Mouse (Mus musculus) right cerebral cortex, postnatal 4 days (tissue): ENCODE measurements around the gene Arl13a.
"Not testable (repeated sequence)": the region's sequence is repeated elsewhere in the genome, so short reads cannot be mapped to it uniquely, and the experiment has no call there.

Experiments used
- DNase-seq: peaks from one replicate; pipeline ENCODE4 v3.0.0-alpha.2; 2022

The Arl13a gene

GRCm38 (mm10) chrX:134187201-134187600 is at the start of gene Arl13a:
Gene Arl13a (plus strand): TSS chrX:134187501.
- DNase-seq: not testable (repeated sequence)

GRCm38 (mm10) chrX:134140024-134140423 is 47.3 kb upstream of the Arl13a start:
- no peak for DNase-seq

- DNase-seq: no peak
These were observed 45.8 kb upstream of the Arl13a start for GRCm38 (mm10) chrX:134141551-134141950.

GRCm38 (mm10) chrX:134141986-134142385 is 45.3 kb upstream of the Arl13a start:
- no peak for DNase-seq

- DNase-seq: no peak
These were observed 29.1 kb upstream of the Arl13a start for GRCm38 (mm10) chrX:134158151-134158550.

- DNase-seq: no peak
These were observed 26.9 kb upstream of the Arl13a start for GRCm38 (mm10) chrX:134160442-134160841.

- DNase-seq: no peak
These were observed 25.1 kb upstream of the Arl13a start, which contains the start of gene Xkrx for GRCm38 (mm10) chrX:134162043-134162720. Gene Xkrx (minus strand): TSS chrX:134162076.

GRCm38 (mm10) chrX:134162826-134163225 is 24.5 kb upstream of the Arl13a start:
- DNase-seq: no peak

GRCm38 (mm10) chrX:134163484-134163883 is 23.8 kb upstream of the Arl13a start:
- DNase-seq: no peak

GRCm38 (mm10) chrX:134170584-134170983 is 16.7 kb upstream of the Arl13a start:
- no peak for DNase-seq

GRCm38 (mm10) chrX:134174699-134175098 is 12.6 kb upstream of the Arl13a start:
- no peak for DNase-seq

- DNase-seq: no peak
These were observed 21.2 kb downstream of the Arl13a start for GRCm38 (mm10) chrX:134208491-134208890.

- DNase-seq: no peak
These were observed 23.9 kb downstream of the Arl13a start for GRCm38 (mm10) chrX:134211151-134211642.

- no peak for DNase-seq
These were observed 30.9 kb downstream of the Arl13a start for GRCm38 (mm10) chrX:134218161-134218560.

- DNase-seq: no peak
These were observed 33.3 kb downstream of the Arl13a start for GRCm38 (mm10) chrX:134220618-134221017.

GRCm38 (mm10) chrX:134221856-134222255 is 34.6 kb downstream of the Arl13a start, which contains the start of gene Nox1:
Gene Nox1 (minus strand): TSS chrX:134221956.
- no peak for DNase-seq

- DNase-seq: no peak
These were observed 45.7 kb downstream of the Arl13a start for GRCm38 (mm10) chrX:134233048-134233447.

GRCm38 (mm10) chrX:134238266-134238665 is 51.0 kb downstream of the Arl13a start:
- no peak for DNase-seq

GRCm38 (mm10) chrX:134245946-134246345 is 58.6 kb downstream of the Arl13a start:
- DNase-seq: no peak

GRCm38 (mm10) chrX:134248202-134248601 is 60.9 kb downstream of the Arl13a start:
- no peak for DNase-seq
